Mouse (Mus musculus): ENCODE measurements around the gene Hddc2. TPM values are rescaled to one million over a fixed set of nuclear protein-coding genes. Genes with fewer than 3 reads are reported as not detected.
A peak's percentile ranks its signal among the peaks of the same experiment; 100 is the strongest.
"Not testable (repeated sequence)": the region's sequence is repeated elsewhere in the genome, so short reads cannot be mapped to it uniquely, and the experiment has no call there.

Hddc2 gene
- polyA plus RNA-seq, 1 experiment: 22.1 TPM

- H3K4me3 ChIP-seq (ENCODE audit: insufficient read depth, low read length): no peak overlapping the region
- TF ChIP-seq POLR2A (IDR thresholded peaks at IDR 0.05; ENCODE audit: extremely low read depth, insufficient read depth, low read length): no peak
- TF ChIP-seq CTCF (IDR thresholded peaks at IDR 0.05; ENCODE audit: extremely low read depth, insufficient read depth, low read length): no peak
Observed at GRCm38 (mm10) chr10:31346401-31346800, 33.2 kb downstream of the Hddc2 start.

GRCm38 (mm10) chr10:31351056-31351455, 37.9 kb downstream of the Hddc2 start:
- TF ChIP-seq POLR2A (IDR thresholded peaks at IDR 0.05; ENCODE audit: extremely low read depth, insufficient read depth, low read length): no peak
- TF ChIP-seq CTCF (IDR thresholded peaks at IDR 0.05; ENCODE audit: extremely low read depth, insufficient read depth, low read length): no peak

More at GRCm38 (mm10) chr10:31346401-31346800, 33.2 kb downstream of the Hddc2 start:
- Histone ChIP-seq H3K4me1 (ENCODE audit: control insufficient read depth, insufficient read depth, low read length) (no peaks in the 10 kb centered on the region), H3K27ac (ENCODE audit: insufficient read depth, low read length) (no peak overlapping the region)

GRCm38 (mm10) chr10:31352845-31353427, 39.8 kb downstream of the Hddc2 start:
- H3K27ac ChIP-seq (ENCODE audit: insufficient read depth, low read length): no peak overlapping the region
- TF ChIP-seq POLR2A (IDR thresholded peaks at IDR 0.05; ENCODE audit: extremely low read depth, insufficient read depth, low read length) (no peak), CTCF (IDR thresholded peaks at IDR 0.05; ENCODE audit: extremely low read depth, insufficient read depth, low read length) (no peak)
- no peak overlapping the region for H3K4me3 ChIP-seq (ENCODE audit: insufficient read depth, low read length)
- no peaks in the 10 kb centered on the region for H3K4me1 ChIP-seq (ENCODE audit: control insufficient read depth, insufficient read depth, low read length)

More at GRCm38 (mm10) chr10:31351056-31351455, 37.9 kb downstream of the Hddc2 start:
- H3K4me3 ChIP-seq (ENCODE audit: insufficient read depth, low read length): no peak overlapping the region
- H3K4me1 ChIP-seq (ENCODE audit: control insufficient read depth, insufficient read depth, low read length): no peaks in the 10 kb centered on the region
- H3K27ac ChIP-seq (ENCODE audit: insufficient read depth, low read length): no peak overlapping the region

- Histone ChIP-seq H3K4me3 (ENCODE audit: insufficient read depth, low read length) (no peak overlapping the region), H3K27ac (ENCODE audit: insufficient read depth, low read length) (no peak overlapping the region), H3K4me1 (ENCODE audit: control insufficient read depth, insufficient read depth, low read length) (no peaks in the 10 kb centered on the region)
- TF ChIP-seq POLR2A (IDR thresholded peaks at IDR 0.05; ENCODE audit: extremely low read depth, insufficient read depth, low read length) (no peak), CTCF (IDR thresholded peaks at IDR 0.05; ENCODE audit: extremely low read depth, insufficient read depth, low read length) (no peak)
Observed at GRCm38 (mm10) chr10:31354141-31354540, 41.0 kb downstream of the Hddc2 start.

DNA sequence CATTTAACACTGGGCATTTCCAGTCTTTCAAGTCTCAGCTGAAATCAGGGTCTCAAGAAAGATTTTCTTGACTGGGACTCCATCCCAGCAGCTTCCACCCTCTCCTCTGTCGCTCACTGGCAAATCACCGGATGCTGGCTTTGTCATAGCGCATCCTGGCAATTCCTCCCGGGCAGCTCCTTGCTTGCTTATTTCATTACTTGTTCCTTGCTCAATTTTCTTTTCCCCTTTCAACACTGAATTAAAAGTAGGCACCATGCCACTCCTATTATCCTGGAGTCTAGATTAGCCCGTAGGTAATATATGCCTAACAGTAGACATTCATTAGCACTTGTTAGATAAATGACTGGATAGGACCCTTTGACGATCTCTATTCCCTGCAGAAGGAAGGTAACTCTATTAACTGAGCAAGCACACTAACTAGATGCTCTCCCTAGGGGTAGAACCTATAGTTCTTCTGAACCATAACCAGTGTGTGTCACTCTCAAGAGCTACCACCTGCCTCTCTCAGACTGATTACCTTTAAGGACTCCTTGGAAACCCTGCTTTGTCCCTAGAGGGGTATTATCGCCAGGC, 41.8 kb downstream of the Hddc2 start:
- TF ChIP-seq CTCF (IDR thresholded peaks at IDR 0.05; ENCODE audit: extremely low read depth, insufficient read depth, low read length): no peak
- no peak for TF ChIP-seq POLR2A (IDR thresholded peaks at IDR 0.05; ENCODE audit: extremely low read depth, insufficient read depth, low read length)
- H3K4me3 ChIP-seq (ENCODE audit: insufficient read depth, low read length): no peak overlapping the region
- no peak overlapping the region for H3K27ac ChIP-seq (ENCODE audit: insufficient read depth, low read length)
- H3K4me1 ChIP-seq (ENCODE audit: control insufficient read depth, insufficient read depth, low read length): no peaks in the 10 kb centered on the region

- Histone ChIP-seq H3K4me1 (ENCODE audit: control insufficient read depth, insufficient read depth, low read length) (no peaks in the 10 kb centered on the region), H3K27ac (ENCODE audit: insufficient read depth, low read length) (no peak overlapping the region), H3K4me3 (ENCODE audit: insufficient read depth, low read length) (no peak overlapping the region)
- TF ChIP-seq POLR2A (IDR thresholded peaks at IDR 0.05; ENCODE audit: extremely low read depth, insufficient read depth, low read length) (no peak), CTCF (IDR thresholded peaks at IDR 0.05; ENCODE audit: extremely low read depth, insufficient read depth, low read length) (no peak)
Observed at GRCm38 (mm10) chr10:31359749-31360148, 46.6 kb downstream of the Hddc2 start.

DNA sequence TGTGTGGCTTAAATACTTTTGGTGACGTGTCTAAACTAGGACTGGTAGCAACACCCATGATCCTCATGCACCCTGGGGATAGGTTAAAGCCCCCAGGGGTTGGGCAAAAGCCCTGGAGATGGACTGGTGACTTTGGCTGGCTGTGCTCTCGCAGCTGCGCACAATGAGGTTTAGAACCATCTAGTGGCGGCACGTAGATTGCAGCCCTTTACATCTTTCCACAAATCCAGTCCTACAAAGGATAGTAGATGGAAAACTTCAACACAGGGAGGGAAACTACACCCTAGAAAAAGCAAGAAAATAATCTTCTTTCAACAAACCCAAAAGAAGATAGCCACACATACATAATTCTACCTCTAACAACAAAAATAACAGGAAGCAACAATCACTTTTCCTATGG, 57.0 kb downstream of the Hddc2 start:
- not testable (repeated sequence) for H3K27ac ChIP-seq (ENCODE audit: insufficient read depth, low read length); H3K4me3 ChIP-seq (ENCODE audit: insufficient read depth, low read length); H3K4me1 ChIP-seq (ENCODE audit: control insufficient read depth, insufficient read depth, low read length)
- peak; percentile 33; the same call in 1 of the 2 replicates for TF ChIP-seq CTCF (IDR thresholded peaks at IDR 0.05; ENCODE audit: extremely low read depth, insufficient read depth, low read length)

Other genes with a start within 250 kb of the Hddc2 start
- gene Tpd52l1, start 132.6 kb downstream of the Hddc2 start, polyA plus RNA-seq (2012; rRNA removed): 36.4 and 41.8 TPM in 2 replicates